Mouse (Mus musculus) layer of hippocampus, adult 8-10 months (tissue): ENCODE data around the gene Rdh8. TPM values are rescaled to one million over a fixed set of nuclear protein-coding genes. Genes with fewer than 3 reads are reported as not detected.

Source experiments
- DNase-seq, 2 experiments: peaks; one replicate each; pipeline ENCODE4 v3.0.0; 2022; ENCODE audit warnings: low spot score in 2 of 2
- total RNA-seq, 4 experiments: library from RNA; stranded (reverse); gene quantifications; 2 replicates each; pipeline ENCODE4 v1.2.4; 2022

Gene Rdh8
- not detected for total RNA-seq

- no peak for DNase-seq
Observed at GRCm38 (mm10) chr9:20818236-20818635, at the start of gene Rdh8. Rdh8 (plus strand) TSS chr9:20818503.

GRCm38 (mm10) chr9:20781286-20781685, 37.0 kb upstream of the Rdh8 start:
- no peak for DNase-seq

GRCm38 (mm10) chr9:20785055-20785454, 33.2 kb upstream of the Rdh8 start:
- no peak for DNase-seq

GRCm38 (mm10) chr9:20787992-20788391, 30.3 kb upstream of the Rdh8 start:
- DNase-seq, result no peak

GRCm38 (mm10) chr9:20789651-20790050, 28.7 kb upstream of the Rdh8 start:
- no peak for DNase-seq

GRCm38 (mm10) chr9:20790345-20790744, 28.0 kb upstream of the Rdh8 start:
- DNase-seq, result no peak

GRCm38 (mm10) chr9:20794108-20794806, 24.0 kb upstream of the Rdh8 start:
- DNase-seq, result peak; percentile 60 to 64

GRCm38 (mm10) chr9:20804266-20805158, 13.8 kb upstream of the Rdh8 start:
- DNase-seq, result peak; percentile 38 to 63

GRCm38 (mm10) chr9:20805159-20805495, 13.2 kb upstream of the Rdh8 start:
- DNase-seq, result no peak

GRCm38 (mm10) chr9:20805706-20806105, 12.6 kb upstream of the Rdh8 start:
- no peak for DNase-seq

GRCm38 (mm10) chr9:20810271-20810670, 8.0 kb upstream of the Rdh8 start:
- no peak for DNase-seq

- no peak for DNase-seq
Observed at GRCm38 (mm10) chr9:20810773-20811172, 7.5 kb upstream of the Rdh8 start.

- DNase-seq, result no peak
Observed at GRCm38 (mm10) chr9:20812537-20813271, 5.6 kb upstream of the Rdh8 start.

GRCm38 (mm10) chr9:20814521-20815272, 3.6 kb upstream of the Rdh8 start, which contains the start of gene Col5a3:
Col5a3 (minus strand) TSS chr9:20815067.
- no peak for DNase-seq

GRCm38 (mm10) chr9:20820001-20820400, 1.7 kb downstream of the Rdh8 start:
- no peak for DNase-seq

GRCm38 (mm10) chr9:20822821-20823220, 4.5 kb downstream of the Rdh8 start:
- peak; percentile 39 to 46 for DNase-seq

- DNase-seq, result no peak
Observed at GRCm38 (mm10) chr9:20825781-20826180, 7.5 kb downstream of the Rdh8 start.

- no peak for DNase-seq
Observed at GRCm38 (mm10) chr9:20828127-20828526, 9.8 kb downstream of the Rdh8 start.

- DNase-seq, result peak; percentile 90 to 98
Observed at GRCm38 (mm10) chr9:20830901-20831643, 12.8 kb downstream of the Rdh8 start.

- no peak for DNase-seq
Observed at GRCm38 (mm10) chr9:20834881-20835280, 16.6 kb downstream of the Rdh8 start.
